Mouse (Mus musculus) gastrocnemius, postnatal 36 days (tissue): ENCODE measurements around the gene Cmtm4. TPM values are rescaled to one million over a fixed set of nuclear protein-coding genes. Genes with fewer than 3 reads are reported as not detected.
"Not testable (repeated sequence)": the region's sequence is repeated elsewhere in the genome, so short reads cannot be mapped to it uniquely, and the experiment has no call there.

Experiments used
- DNase-seq, 2 experiments: peaks; one replicate each; pipeline ENCODE4 v3.0.0; 2022
- intact Hi-C: fragments of 180-260 bp; cut with DNase I; formaldehyde crosslinking; loops from one replicate; pipeline ENCODE4 v1.15.1; 2025
- total RNA-seq, 2 experiments: library from RNA; stranded (reverse); gene quantifications; 2 replicates each; pipeline ENCODE4 v1.2.3; 2021

Cmtm4 gene
- total RNA-seq, 2 experiments from 2014 or later: 4.2 to 4.9 TPM

DNA sequence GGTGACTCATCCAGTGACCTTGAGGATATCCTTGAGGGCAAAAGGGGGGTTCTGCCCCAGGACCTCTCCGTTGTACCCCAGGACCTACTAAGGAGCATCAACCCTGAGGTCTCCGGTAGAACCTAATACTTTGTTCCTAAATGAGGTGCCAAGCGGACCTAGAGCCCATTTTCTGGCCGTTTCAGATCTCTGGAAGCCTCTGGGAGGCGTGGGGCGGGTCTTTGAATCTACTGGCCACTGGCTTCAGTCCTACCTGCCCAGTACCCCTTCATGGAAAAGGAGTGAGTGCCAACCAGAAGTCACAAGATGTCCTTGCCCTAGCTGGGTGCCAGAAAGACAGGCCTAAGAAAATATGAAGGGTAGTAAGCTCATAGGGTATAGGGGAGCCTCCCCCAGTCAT, 53.9 kb downstream of the Cmtm4 start:
- no peak for DNase-seq
- intact Hi-C loops: loop anchor here (5.0 kb wide), 1 partner anchor 61 kb away; no protein-coding TSS in a partner anchor

DNA sequence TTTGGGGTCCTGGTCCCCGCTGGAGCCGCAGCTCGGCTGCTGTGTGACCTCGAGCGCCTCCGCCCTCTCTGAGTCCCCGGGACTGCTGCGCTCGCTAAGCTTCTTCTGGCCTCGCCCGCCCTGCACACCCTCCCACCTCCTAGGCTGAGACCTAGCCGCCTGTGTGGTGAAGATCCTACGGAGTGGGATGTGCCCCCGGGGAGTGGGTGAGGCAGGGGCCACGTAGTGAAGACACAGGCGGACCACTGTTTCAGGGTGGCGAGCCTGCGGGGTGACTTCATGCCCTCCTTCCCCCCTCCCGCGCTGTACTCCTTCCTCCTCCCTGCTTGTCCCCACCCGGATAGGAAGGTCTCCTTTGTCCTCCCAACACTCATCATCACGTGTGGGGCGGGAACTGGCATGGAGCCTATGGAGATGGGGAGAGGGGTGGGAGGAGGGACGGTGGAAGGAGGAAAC, 54.5 kb downstream of the Cmtm4 start:
- peak; percentile 66 to 78 for DNase-seq

DNA sequence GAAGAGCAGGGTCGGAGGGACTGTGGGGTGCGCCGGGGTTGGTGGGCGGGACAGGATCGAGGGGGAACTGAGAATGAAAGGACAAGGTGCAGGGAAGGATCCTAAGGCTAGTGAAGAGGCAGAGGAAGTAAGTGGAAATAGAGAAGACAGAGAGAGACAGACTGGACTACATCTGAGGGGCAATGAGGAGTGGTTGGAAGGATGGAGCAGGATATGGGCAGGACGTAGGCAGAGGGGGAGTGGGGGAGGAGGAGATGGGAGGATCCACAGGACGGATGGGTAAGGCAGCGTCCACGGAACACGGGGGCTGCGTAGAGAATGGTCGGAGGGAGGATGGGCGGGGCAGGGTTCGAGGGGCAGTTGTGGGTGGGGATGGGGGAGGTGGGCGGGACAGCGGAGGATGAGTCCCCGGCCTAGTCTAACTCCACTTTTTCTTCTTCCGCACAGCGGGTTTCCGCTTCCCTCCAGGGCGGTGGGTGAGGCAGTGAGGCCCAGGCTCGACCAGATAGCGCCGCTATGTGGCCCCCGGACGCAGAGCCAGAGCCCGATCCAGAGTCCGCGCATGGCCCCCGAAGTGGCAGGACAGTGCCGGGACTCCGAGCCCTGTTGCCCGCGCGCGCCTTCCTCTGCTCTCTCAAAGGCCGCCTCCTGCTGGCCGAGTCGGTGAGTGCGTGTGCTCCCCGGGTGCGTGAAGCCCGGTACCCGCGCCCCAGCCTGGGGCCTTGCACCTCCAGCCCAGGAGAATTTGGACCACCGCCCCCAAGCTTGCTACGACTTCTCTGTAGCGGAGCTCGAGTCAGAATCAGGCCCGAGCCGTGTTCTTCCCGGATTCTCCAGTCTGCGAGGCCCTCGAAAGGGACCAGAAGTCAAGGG, 55.1 kb downstream of the Cmtm4 start:
- intact Hi-C loops: loop anchor here (1.0 to 5.0 kb wide), 2 partner anchors 62 to 90 kb away; partner anchors contain the start of gene Cklf
- DNase-seq: peak; percentile 72 to 75

More for the DNA sequence above, 54.5 kb downstream of the Cmtm4 start:
- intact Hi-C loops: loop anchor here (5.0 kb wide), 1 partner anchor 61 kb away; no protein-coding TSS in a partner anchor

DNA sequence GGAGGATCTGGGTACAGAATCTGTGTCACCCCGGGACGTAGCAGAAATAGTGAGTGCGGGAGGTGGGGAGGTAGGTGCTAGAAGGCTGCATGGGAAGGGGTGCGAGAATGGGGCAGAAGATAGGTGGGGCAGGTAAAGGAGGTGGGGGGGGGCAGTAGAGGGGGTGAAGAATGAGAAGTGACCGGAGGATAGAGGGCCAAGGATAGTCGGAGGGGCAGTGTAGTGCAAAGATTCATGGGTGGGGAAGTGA, 55.7 kb downstream of the Cmtm4 start:
- no peak for DNase-seq
- intact Hi-C loops: loop anchor here (1.0 to 5.0 kb wide), 2 partner anchors 62 to 90 kb away; partner anchors contain the start of gene Cklf

DNA sequence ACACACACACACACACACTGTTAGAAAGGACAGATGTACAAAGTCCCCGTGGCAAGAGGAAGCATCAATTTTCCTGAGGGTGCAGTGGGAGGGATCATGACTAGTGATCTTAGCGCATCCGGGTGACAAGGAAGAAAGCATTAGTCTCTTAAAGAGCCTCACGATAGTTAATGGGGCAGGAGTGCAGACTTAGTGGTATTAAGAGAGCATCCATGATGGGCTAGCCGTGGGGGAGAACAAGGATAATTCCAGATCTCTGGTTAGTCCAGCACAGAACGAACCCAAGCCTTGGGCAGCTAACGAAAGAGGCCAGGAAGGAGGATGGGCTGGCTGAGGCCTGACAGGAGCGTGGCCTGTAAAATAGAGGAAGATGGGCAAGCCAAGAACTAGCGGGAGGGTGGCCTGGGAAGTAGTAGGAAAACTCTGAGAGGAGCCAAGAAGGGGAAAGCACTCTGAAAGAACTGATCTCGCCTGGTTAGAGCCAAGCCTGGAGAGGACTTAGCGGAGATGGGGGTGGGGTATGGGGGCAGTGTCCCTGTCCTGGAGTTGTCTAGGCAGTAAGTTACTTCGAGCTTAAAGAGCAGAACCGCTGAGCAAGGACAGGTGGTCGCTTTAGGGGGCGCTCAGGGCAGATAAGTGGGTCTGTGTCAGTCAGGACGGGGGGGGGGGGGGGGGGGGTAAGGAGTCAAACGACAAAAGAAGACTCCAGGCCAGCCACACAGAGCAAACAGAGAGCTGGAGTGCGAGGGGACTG, 56.2 kb downstream of the Cmtm4 start, which contains the start of gene Cmtm3:
TSS of gene Cmtm3 (plus strand) at position 182 of the 754 bp plus-strand sequence.
- peak in 1 of 2 experiments; percentile 45 for DNase-seq
- intact Hi-C loops: no loop called here

DNA sequence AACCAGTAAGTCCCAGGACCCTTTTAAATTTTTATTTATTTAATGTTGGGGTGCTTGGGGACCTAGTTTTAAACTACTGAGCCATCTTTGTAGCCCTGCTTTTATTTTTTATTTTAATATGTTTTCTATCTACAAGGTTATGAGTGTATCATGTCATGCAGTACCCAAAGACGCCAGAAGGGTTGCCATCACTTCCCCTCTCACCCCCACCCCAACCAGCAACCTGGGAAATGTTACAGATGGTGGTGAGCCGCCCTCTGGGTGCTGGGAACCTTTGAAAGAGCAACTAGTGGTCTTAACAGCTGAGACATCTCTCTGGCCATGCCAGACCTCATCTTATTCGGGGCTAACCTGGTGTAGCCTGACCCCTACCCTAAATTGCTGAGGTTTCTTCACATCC, 57.7 kb downstream of the Cmtm4 start:
- no peak for DNase-seq
- intact Hi-C loops: no loop called here

DNA sequence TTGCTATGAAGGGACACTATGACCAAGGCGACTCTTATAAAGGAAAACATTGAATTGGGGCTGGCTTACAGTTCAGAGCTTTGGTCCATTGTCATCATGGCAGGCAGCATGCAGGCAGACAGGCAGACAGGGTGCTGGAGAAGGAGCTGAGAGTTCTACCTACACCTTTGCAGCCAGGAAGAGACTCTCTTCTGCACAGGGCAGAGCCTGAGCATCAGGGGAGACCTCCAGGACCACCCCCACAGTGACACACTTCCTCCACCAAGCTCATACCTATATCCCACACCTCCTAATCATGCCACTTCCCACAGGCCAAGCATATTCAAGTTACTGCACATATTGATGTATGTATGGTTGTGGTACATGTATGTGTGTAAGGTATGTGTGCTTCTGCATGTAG, 58.8 kb downstream of the Cmtm4 start:
- DNase-seq: no peak
- intact Hi-C loops: no loop called here

DNA sequence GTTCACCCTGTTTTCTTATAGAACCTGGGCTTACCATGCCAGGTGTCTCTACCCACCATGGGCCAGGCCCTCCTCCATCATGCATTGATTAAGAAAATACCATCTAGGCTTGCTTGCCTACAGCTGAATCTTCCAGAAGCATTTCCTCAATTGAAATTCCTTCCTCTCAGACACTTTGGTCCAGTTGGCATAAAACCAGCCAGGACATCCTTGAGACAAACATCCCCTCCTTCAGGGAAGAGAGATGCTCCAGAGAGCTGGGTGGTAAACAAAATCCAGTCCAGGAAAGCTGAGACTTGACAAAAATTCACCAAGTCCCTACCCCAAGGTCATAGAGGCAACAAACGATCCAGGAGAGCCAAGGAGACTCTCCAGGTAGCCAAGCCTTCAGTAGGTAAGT, 61.4 kb downstream of the Cmtm4 start:
- intact Hi-C loops: no loop called here
- DNase-seq: no peak

DNA sequence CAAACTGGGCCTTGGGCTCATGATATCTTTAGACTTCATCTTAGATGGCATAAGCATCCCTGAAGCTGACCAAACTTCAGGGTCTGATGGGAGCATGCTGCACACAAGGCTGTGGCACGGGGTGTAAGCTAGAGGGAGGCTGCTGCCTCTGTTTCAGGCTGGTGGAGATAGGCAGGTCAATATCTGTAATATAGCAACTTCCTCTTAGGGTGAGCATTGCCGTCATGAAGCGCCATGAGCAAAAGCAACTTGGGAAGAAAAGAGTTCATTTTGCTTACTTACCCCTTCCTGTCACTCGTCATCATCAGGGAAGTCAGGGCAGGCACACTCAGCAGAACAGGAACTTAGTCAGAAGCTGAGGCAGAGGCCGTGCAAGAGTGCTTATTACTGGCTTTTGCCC, 61.8 kb downstream of the Cmtm4 start:
- intact Hi-C loops: no loop called here

DNA sequence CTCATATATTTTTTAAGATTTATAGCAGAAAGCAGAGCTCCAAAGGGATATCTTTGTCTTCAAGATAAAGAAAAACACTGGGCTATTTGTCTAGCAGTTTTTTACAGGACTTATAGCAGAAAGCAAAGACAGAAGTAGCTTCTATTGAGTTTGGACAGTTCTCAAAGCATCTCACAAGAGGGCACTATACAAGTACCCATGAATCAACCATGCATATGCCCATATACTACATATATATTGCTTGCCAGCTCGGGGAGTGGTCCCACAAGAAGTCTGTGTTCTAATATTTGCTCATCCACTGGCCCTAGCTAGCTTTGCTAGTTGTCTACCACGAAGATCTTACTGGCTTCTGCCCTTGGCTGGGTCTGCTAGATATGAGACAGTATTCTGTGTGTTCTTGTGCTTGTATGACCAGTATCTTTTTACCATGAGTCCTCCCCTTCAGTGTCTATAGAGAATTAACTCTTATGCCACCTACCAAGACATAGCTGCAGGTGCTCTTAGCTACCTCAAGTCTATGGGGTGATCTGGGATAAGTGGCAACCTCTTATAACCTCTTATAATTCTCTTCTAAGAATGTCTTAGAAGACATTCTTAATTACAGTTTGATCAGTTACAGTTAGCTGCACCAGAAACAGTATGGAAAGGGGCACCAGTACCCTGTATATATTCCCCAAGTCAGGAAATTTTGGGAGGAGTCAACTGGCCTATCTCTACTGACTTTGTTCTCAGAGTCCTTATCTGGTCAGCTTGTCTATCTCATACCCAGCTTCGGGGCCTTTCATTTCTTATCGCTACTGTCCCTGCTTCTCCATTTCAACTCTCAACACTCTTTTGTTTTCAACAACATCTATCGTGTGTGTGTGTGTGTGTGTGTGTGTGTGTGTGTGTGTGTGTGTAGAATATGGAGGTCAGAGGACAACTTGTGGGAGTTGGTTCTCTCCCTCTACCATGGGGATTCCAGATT, 62.7 kb downstream of the Cmtm4 start:
- intact Hi-C loops: no loop called here
- DNase-seq: no peak

More for the DNA sequence above, 61.8 kb downstream of the Cmtm4 start:
- no peak for DNase-seq

DNA sequence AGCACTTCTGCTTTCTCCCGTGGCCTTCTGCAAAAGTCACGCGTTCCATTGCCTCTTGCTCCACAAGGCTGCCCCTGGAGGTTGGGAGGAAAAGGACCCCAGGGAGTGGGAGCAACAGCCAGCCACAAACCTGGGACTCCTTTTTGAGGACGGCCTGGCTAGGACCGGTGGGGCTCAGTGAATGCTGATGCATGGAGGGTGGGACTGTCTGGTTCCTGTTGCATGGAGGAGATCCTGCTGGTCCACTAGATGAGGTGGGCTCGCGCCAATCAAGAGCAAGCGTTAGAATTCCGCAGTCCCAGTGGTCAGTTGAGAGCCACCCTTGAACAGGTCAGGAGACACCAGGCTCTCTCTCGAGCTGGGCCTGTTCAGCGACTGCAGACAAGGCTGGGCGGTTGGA, 73.7 kb downstream of the Cmtm4 start, which contains the start of gene Cmtm2b:
TSS of gene Cmtm2b (plus strand) at position 301 of the 400 bp plus-strand sequence.
- intact Hi-C loops, DNase-seq: not testable (repeated sequence)

DNA sequence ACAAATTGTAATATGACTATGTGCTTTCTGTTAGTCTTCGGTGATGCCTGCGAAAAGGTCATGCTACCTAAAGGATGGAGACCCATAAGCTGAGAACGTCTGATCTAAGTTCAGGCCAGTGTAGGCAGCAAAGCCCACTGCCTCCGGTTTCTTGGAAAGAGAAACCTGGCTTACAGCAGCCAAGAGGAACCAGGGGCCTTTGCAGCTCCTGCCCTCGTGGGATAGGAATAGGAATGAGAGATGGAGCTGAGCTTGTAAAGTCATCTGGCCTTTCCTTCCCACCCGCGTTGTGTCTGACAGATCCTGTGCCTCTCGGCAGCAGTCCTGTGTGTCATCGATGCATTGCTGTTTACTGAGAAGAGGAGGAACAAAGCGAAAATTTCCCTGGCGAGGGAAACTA, 74.3 kb downstream of the Cmtm4 start, which contains the start of gene Gm11020:
TSS of gene Gm11020 (plus strand) at position 301 of the 400 bp plus-strand sequence.
- DNase-seq, intact Hi-C loops: not testable (repeated sequence)

DNA sequence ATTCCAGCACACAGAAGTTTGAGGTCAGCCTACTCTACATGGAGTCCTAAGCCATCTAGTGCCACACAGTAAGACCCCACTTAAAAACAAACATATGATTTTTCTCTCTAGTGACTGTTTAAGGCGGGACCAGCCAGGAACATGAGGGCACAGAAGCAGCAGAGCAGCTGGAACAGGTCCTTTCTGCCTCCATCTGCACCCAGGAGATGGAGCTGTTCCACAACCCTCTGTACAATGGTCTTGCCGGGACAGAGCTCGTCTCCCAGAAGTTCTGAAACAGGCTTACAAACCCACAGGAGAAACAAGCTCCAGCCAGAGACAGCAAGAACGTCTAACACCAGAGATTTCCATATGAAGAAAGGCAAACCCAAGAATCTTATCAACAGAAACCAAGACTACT, 82.3 kb downstream of the Cmtm4 start:
- no peak for DNase-seq
- intact Hi-C loops: no loop called here

DNA sequence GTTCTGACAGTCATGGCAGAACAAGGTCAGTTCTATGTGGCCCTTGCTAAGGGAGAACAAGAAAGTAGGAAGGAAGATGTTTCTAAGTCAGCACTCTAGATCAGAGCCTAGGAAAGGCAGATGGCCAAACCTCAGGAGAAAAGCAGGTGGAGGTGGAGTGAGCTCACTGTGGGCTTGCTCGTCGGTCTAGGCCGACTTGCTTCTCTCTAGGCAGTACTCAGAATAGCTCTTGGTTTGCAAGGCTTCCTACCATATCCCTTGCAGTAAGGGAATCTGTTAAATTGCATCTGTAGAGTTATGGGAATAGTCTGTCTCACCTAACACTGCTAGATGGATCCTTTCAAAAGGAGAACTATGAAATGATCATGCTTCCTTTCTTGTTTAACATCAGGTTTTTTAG, 83.6 kb downstream of the Cmtm4 start:
- intact Hi-C loops, DNase-seq: not testable (repeated sequence)

DNA sequence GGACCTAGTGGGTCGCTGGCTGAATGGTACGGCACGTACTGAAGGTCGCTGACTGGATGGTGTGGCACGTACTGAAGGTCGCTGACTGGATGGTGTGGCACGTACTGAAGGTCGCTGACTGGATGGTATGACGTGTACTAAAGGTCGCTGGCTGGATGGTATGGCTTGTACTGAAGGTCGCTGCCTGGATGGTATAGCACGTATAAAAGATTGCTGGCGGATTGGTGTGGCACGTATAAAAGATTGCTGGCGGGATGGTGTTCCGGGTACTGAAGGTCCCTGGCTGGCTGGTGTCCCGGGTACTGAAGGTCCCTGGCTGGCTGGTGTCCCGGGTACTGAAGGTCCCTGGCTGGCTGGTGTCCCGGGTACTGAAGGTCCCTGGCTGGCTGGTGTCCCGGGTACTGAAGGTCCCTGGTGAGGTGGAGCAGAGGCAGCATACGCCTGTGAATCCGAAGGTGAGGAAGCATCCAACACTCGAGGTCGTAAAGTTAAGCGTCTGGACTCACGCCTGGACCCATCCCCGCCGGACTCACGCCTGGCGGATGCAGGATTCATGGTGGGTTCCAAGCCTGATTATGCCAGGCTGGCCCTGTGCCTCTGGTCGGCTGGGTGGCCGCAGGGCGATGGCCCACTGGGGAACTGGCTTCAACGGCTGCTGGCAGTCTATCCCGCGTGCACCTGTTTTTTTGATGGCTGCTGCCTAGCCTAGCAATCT, 86.0 kb downstream of the Cmtm4 start, which contains the start of the genes Gm45711 and Cmtm1:
TSS of gene Gm45711 (minus strand) at position 641 of the 715 bp plus-strand sequence.
TSS of gene Cmtm1 (minus strand) at position 705 of the 715 bp plus-strand sequence.
- intact Hi-C loops: not testable (repeated sequence)
- DNase-seq: peak; percentile 61 to 68

DNA sequence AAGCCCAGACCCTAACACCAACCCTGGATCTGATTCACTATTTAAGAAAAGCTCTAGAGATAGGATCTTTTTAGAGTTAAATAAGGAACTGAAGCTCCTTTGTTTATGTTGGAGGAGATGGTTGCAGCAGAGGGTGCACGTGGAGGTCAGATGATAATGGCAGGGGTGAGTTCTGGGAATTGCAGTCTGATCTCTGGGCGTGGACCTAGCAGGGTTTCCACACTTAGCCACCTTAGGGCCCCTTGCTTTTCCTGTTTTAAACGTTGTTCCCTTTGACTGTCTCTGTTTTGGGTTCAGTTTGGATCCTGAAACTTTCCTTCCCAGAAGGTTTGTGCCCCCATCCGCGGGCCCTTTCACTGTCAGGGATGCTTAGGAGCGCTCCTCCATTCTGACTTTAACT, 87.3 kb downstream of the Cmtm4 start:
- DNase-seq, intact Hi-C loops: not testable (repeated sequence)

DNA sequence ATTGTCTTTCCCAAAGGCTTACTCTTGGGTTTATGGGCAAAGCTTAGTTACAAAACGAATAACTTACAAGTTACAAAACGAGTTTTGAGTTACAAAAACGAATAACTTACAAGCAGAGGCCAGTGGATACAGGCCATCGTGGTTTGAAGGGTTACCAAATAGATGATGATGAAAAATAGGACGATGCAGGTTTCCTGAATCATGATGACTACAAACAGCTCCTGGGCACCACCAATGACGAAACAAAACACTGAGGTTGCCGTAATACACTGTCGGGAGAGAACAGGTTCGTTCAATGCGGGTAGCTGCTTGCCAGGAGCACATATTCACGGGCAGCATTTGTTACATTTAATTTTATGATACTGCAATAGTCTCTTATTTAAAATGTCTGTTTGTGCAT, 90.6 kb downstream of the Cmtm4 start:
- intact Hi-C loops: no loop called here
- DNase-seq: no peak

DNA sequence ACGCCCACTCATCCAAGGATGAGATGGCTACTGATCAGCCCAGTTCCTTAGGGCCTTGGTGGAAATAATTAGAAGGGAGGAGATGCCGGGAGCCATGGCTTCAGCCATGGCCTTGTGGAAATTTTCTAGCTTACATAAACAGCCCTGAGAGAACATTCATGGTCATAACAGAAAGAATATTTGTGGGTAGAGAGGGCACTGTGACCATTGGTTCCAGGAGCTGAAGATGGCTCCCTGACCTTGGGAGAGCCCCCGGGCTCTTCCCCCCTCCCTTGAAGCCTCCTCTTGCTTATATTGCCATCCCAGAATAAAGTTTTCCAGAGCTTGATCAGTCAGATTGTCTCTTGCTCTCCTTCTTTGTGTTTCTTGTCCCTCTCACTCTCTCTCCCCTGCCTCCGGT, 93.1 kb downstream of the Cmtm4 start:
- DNase-seq, intact Hi-C loops: not testable (repeated sequence)

DNA sequence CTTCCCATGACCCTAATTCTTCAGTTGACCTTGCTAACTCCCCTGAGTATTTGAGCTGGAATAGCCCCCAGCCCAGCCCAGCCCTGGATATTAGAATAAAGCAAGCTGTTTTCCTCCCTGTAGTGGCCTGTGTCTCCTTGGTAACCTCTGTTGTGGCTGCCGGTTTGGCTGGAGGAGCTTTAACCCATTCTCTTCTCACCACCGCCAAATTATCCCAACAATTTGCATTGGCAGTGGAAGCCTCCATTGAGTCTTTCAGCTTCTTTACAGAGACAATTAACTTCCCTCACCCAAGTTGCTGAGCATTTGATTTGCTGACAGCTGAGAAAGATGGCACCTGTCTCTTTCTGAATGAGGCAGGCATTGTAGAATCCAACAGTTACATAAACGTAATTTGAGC, 94.0 kb downstream of the Cmtm4 start:
- intact Hi-C loops, DNase-seq: not testable (repeated sequence)
